Mouse (Mus musculus): ENCODE data around the gene Usp6nl. TPM values are rescaled to one million over a fixed set of nuclear protein-coding genes. Genes with fewer than 3 reads are reported as not detected.
A peak's percentile ranks its signal among the peaks of the same experiment; 100 is the strongest.

Gene Usp6nl
- polyA plus RNA-seq, 1 experiment from 2014 or later: 13.7 TPM

DNA sequence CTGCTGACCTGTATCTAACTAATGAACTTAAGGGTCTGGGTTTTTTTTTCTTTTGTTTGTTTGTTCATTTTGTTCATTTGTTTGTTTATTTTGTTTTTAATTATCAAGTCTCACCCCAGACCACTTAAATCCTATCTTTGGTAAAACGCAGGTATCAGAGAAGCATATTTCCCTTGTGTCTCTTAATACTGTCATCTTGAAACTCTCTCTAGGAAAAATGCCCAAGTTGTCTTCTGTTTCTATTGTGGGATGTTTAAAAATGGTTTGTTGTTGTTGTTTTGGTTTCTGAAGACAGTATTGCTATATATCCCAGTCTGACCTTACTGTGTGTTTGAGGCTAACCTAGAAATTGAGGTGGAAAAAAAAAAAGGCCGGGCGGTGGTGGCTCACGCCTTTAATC is 121.5 kb downstream of the Usp6nl start:
- Histone ChIP-seq H3K4me1 (no peaks in the 10 kb centered on the region), H3K27me3 (no peaks in the 10 kb centered on the region), H3K4me3 (replicated peaks) (no peak overlapping the region), H3K36me3 (replicated peaks) (peaks cover 22% of the 10 kb centered on the region), H3K4me2 (no peak overlapping the region), H3K9ac (no peak overlapping the region), H3K9me3 (no peaks in the 10 kb centered on the region), H3K27ac (no peak overlapping the region)
- 98% methylated on average over 4 of the region's 4 CpGs for WGBS
- no peak for ATAC-seq (ENCODE audit: low FRiP score)

- H3K4me3 ChIP-seq (replicated peaks): no peak overlapping the region
- ATAC-seq (ENCODE audit: low FRiP score): no peak
- H3K4me2 ChIP-seq: no peak overlapping the region
- no peaks in the 10 kb centered on the region for H3K27me3 ChIP-seq
- H3K36me3 ChIP-seq (replicated peaks): peaks cover 22% of the 10 kb centered on the region
- H3K9me3 ChIP-seq: no peaks in the 10 kb centered on the region
- no peak overlapping the region for H3K9ac ChIP-seq
- no peak overlapping the region for H3K27ac ChIP-seq
- 87% methylated on average over 4 of the region's 4 CpGs for WGBS
- H3K4me1 ChIP-seq: peaks cover 3% of the 10 kb centered on the region
Measured at GRCm38 (mm10) chr2:6444723-6445169, 122.3 kb downstream of the Usp6nl start.

DNA sequence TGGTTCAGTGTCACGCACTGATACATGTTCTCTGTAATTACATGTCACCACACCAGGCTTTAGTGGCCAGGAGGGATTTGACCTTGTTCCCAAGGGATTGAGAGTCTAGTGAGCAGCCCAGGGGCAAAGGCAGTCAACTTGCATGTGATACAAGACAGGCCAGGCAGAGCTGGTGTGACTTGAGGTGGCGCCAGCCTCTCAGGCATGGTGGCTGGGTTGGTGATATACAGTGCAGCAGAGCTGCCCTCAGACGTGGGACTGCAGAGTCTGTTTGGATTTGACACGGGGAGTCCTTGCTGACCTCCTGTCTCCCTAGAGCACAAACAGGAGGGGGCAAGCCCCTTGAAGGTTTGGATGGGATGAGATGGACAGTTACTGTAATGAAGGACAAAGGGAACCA is 123.4 kb downstream of the Usp6nl start:
- Histone ChIP-seq H3K9me3 (no peaks in the 10 kb centered on the region), H3K27ac (no peak overlapping the region), H3K36me3 (replicated peaks) (peaks cover 17% of the 10 kb centered on the region), H3K4me3 (replicated peaks) (no peak overlapping the region), H3K27me3 (no peaks in the 10 kb centered on the region), H3K4me1 (peaks cover 13% of the 10 kb centered on the region), H3K4me2 (no peak overlapping the region), H3K9ac (no peak overlapping the region)
- no peak for ATAC-seq (ENCODE audit: low FRiP score)
- 86% methylated on average over 4 of the region's 4 CpGs for WGBS

DNA sequence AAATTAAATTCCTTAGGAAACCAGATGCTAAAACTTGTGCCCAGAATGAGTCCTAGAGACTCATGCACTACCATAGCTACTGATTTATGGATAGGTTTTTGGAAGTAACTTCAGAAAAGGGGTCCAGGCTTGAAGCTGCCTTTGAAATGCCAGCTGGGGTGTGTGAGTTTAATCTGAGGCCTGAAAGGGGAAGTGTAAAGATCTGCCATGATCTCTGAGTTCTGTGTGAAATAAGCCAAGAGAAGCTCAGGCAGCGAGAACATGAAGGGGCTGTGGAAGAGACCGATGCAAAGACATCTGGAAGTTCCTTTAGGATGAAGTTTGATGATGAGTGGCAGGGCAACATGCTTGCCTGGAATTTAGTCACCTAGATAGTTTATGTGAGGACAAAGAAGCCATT is 126.4 kb downstream of the Usp6nl start:
- no peak overlapping the region for H3K27ac ChIP-seq
- ATAC-seq (ENCODE audit: low FRiP score): no peak
- WGBS: 89% methylated on average over 2 of the region's 2 CpGs

GRCm38 (mm10) chr2:6449656-6450055 is 127.2 kb downstream of the Usp6nl start:
- 72% methylated on average over 3 of the region's 3 CpGs for WGBS
- H3K9me3 ChIP-seq: no peaks in the 10 kb centered on the region
- ATAC-seq (ENCODE audit: low FRiP score): no peak
- H3K4me1 ChIP-seq: peaks cover 14% of the 10 kb centered on the region
- no peak overlapping the region for H3K9ac ChIP-seq
- H3K4me2 ChIP-seq: no peak overlapping the region
- no peaks in the 10 kb centered on the region for H3K36me3 ChIP-seq (replicated peaks)
- no peak overlapping the region for H3K27ac ChIP-seq
- no peaks in the 10 kb centered on the region for H3K27me3 ChIP-seq
- no peak overlapping the region for H3K4me3 ChIP-seq (replicated peaks)

More for the DNA sequence above, 126.4 kb downstream of the Usp6nl start:
- H3K4me3 ChIP-seq (replicated peaks): no peak overlapping the region
- no peaks in the 10 kb centered on the region for H3K36me3 ChIP-seq (replicated peaks)
- H3K9ac ChIP-seq: no peak overlapping the region
- no peak overlapping the region for H3K4me2 ChIP-seq
- no peaks in the 10 kb centered on the region for H3K9me3 ChIP-seq
- H3K27me3 ChIP-seq: no peaks in the 10 kb centered on the region
- H3K4me1 ChIP-seq: peaks cover 14% of the 10 kb centered on the region

DNA sequence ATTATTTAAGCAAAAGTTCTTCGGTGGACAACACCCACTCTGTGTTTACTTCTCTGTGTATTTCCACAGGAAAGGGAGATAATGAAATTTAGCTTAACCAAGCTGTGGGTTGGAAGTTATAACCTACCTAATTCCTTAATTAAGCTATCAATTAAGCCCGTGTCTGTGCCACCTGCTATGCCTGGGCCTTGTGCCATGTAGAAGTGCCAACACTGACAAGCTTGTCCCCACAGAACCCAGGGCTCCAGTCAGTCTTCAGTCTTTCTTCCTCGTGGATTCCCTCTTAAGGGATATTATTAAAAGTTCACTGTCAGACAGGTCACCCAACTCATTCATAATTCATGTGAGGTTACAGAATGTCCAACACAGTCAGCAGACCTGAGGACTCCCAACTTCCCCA is 128.1 kb downstream of the Usp6nl start:
- H3K4me1 ChIP-seq: peaks cover 14% of the 10 kb centered on the region
- H3K4me3 ChIP-seq (replicated peaks): no peak overlapping the region
- no peak overlapping the region for H3K9ac ChIP-seq
- ATAC-seq (ENCODE audit: low FRiP score): peak; percentile 31; the same call in 1 of the 2 replicates
- no peaks in the 10 kb centered on the region for H3K9me3 ChIP-seq
- H3K36me3 ChIP-seq (replicated peaks): no peaks in the 10 kb centered on the region
- no peaks in the 10 kb centered on the region for H3K27me3 ChIP-seq
- no peak overlapping the region for H3K4me2 ChIP-seq
- WGBS: 67% methylated on average over 3 of the region's 3 CpGs
- H3K27ac ChIP-seq: no peak overlapping the region

GRCm38 (mm10) chr2:6454941-6455516 is 132.6 kb downstream of the Usp6nl start:
- Histone ChIP-seq H3K4me3 (replicated peaks) (no peak overlapping the region), H3K9ac (no peak overlapping the region), H3K4me1 (peaks cover 8% of the 10 kb centered on the region), H3K4me2 (no peak overlapping the region), H3K27ac (no peak overlapping the region), H3K27me3 (no peaks in the 10 kb centered on the region), H3K9me3 (no peaks in the 10 kb centered on the region), H3K36me3 (replicated peaks) (no peaks in the 10 kb centered on the region)
- no peak for ATAC-seq (ENCODE audit: low FRiP score)
- WGBS: 79% methylated on average over 7 of the region's 7 CpGs

DNA sequence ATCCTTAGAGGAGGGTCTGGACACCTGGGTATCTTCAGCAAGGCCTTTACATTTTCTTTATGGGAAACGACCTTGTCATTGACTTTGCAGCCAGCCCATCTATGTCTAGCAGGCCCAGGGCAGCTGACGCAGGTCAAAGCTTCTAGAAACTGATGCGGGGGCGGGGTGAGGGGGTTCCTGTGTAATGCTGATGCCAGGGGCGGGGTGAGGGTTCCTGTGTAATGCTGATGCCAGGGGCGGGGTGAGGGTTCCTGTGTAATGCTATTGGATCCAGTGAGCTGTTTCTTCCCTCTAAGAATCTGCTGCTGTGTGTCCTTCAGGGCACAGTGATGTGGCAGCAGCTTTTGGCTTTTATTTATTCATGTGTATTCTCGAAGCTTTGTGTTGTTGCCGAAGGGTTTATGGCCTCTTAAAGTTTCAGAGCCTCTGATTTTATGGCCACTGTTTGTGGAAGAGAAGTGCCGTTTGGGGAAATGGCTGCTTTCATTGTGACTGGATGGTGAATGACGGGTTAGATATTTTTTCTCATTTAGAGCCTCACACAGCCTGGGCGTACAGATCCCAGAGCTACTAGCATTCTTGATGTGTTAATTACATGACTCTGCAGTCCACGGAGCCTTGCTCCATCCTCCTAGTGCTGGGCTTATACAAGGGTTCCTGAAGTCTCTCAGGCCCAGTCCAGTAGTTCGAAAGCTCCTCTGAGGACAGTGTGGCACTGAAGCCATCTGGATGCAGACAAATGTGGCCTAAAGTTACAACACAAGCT is 137.0 kb downstream of the Usp6nl start:
- Histone ChIP-seq H3K4me1 (peaks cover 7% of the 10 kb centered on the region), H3K27ac (no peak overlapping the region), H3K9ac (no peak overlapping the region), H3K9me3 (peaks cover 3% of the 10 kb centered on the region; the same call in 1 of the 2 replicates), H3K27me3 (no peaks in the 10 kb centered on the region), H3K4me3 (replicated peaks) (no peak overlapping the region), H3K4me2 (no peak overlapping the region), H3K36me3 (replicated peaks) (no peaks in the 10 kb centered on the region)
- 67% methylated on average over 13 of the region's 13 CpGs for WGBS
- ATAC-seq (ENCODE audit: low FRiP score): no peak

- Histone ChIP-seq H3K4me1 (peaks cover 8% of the 10 kb centered on the region), H3K4me2 (no peak overlapping the region), H3K9ac (no peak overlapping the region), H3K27me3 (no peaks in the 10 kb centered on the region), H3K4me3 (replicated peaks) (no peak overlapping the region), H3K36me3 (replicated peaks) (no peaks in the 10 kb centered on the region), H3K9me3 (peaks cover 3% of the 10 kb centered on the region; the same call in 1 of the 2 replicates), H3K27ac (no peak overlapping the region)
- no peak for ATAC-seq (ENCODE audit: low FRiP score)
- 89% methylated on average over 3 of the region's 3 CpGs for WGBS
Measured at GRCm38 (mm10) chr2:6462306-6462705, 139.8 kb downstream of the Usp6nl start.

DNA sequence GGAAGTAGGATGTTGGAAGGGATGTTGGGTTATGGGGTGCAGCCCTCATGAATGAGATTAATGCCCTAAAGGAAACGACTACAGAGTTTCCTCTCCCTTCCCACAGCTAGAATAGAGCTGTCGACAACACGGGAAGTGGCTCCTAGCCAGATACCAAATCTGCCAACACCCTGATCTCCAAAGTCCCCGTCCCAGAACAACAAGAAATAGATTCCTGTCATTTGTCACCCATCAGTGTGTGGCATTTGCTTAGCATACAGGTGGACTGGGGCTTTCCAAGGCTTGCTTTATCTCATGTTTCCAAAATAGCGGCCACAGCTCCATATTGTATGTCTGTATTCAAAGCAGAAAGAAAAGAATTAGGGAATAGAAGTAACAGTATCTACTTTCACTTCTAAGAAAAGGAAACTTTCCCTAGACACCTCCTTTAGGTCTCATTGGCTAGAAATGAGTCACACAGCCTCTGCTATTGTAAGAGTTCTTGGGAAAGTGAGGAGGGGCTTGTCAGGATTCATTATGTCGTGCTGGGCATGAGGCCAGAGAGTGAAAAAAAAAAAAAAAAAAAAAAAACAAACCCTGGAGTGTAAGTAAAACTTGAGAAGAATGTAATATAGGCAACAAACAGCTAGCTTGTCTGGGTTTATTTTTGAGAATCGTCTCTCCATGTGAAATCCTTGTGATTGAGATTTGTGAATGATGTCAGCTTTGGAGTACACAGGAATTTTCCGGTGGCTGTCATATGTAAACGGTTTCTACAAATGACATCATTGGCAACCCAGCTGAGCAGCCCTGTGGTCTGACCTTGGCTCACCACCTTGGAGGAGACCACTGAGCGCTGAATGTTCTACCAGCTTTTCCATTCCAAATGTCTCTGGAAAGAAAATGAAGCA is 141.6 kb downstream of the Usp6nl start:
- H3K4me2 ChIP-seq: no peak overlapping the region

DNA sequence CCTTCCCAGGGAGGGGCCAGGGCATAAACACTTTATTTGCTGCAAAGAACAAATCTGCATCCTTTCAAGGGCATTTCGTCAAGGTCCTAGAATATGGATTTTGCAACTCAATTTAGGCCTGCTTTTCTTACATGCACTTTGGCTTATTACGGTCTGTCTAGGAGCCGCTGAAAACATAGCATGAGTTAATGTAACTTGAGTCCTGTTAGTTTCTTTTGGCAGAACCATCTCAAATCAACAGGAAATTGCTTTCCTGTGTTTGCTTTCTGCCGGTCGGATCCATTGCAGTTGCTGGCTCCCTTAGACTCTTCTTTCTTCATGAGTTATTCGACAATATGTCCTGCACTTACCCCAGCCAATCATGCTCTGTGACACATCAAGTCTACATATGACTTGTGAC is 143.9 kb downstream of the Usp6nl start:
- H3K9me3 ChIP-seq: peaks cover 3% of the 10 kb centered on the region; the same call in 1 of the 2 replicates
- H3K27me3 ChIP-seq: no peaks in the 10 kb centered on the region
- H3K4me2 ChIP-seq: no peak overlapping the region
- H3K4me1 ChIP-seq: peaks cover 16% of the 10 kb centered on the region
- H3K36me3 ChIP-seq (replicated peaks): no peaks in the 10 kb centered on the region
- H3K27ac ChIP-seq: no peak overlapping the region
- ATAC-seq (ENCODE audit: low FRiP score): no peak
- no peak overlapping the region for H3K9ac ChIP-seq
- no peak overlapping the region for H3K4me3 ChIP-seq (replicated peaks)
- 91% methylated on average over 6 of the region's 6 CpGs for WGBS

More for the DNA sequence above, 141.6 kb downstream of the Usp6nl start:
- WGBS: 36% methylated on average over 10 of the region's 10 CpGs
- Histone ChIP-seq H3K36me3 (replicated peaks) (no peaks in the 10 kb centered on the region), H3K4me3 (replicated peaks) (no peak overlapping the region), H3K4me1 (peaks cover 8% of the 10 kb centered on the region), H3K27me3 (no peaks in the 10 kb centered on the region), H3K27ac (peak overlapping the region; percentile 47), H3K9ac (no peak overlapping the region), H3K9me3 (peaks cover 3% of the 10 kb centered on the region; the same call in 1 of the 2 replicates)
- peak; percentile 87 for ATAC-seq (ENCODE audit: low FRiP score)

DNA sequence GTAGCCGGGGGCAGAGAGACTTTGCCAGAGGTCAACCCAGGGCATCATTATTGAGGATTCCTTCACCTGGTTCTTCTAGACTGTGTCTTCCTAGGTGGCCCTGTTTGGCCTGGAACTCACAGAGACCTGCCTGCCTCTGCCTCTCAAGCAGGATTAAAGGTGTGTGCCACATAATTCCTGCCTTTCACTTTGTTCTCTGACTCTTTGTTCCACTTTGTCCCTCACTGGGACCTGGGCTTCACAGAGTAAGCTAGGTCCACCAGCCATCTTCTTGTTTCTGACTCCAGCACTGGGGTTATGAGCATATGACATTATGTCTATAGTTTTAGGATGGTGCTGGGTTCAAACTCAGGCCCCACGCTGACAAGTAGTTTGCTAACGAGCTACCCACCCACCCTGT is 144.9 kb downstream of the Usp6nl start:
- H3K4me2 ChIP-seq: no peak overlapping the region
- peaks cover 22% of the 10 kb centered on the region for H3K4me1 ChIP-seq
- ATAC-seq (ENCODE audit: low FRiP score): no peak
- H3K9me3 ChIP-seq: peaks cover 3% of the 10 kb centered on the region; the same call in 1 of the 2 replicates
- 91% methylated on average over 3 of the region's 3 CpGs for WGBS
- H3K9ac ChIP-seq: no peak overlapping the region
- H3K36me3 ChIP-seq (replicated peaks): no peaks in the 10 kb centered on the region
- H3K4me3 ChIP-seq (replicated peaks): no peak overlapping the region
- H3K27me3 ChIP-seq: no peaks in the 10 kb centered on the region
- H3K27ac ChIP-seq: no peak overlapping the region

All from forebrain, embryonic 12.5 days (tissue).